Mouse (Mus musculus) T-helper 17 cell (primary cell): ENCODE measurements at regions not wholly inside any gene's neighbourhood (a gene's known extent, or its start where the extent isn't known, plus 50 kb on each side); places are given as distances from the start of the nearest gene placed in this dataset.

Source experiments
- in situ Hi-C, 2 experiments: fragments of 300-600 bp; cut with MboI, MseI; formaldehyde crosslinking; loops; 1 replicate in 1 of 2; 2 replicates in 1 of 2; pipeline ENCODE4 v1.15.1; 2025; ENCODE audit warnings: high pct_unique_total_duplicates in 2 of 2

- in situ Hi-C loops = no loop called here
Observed at GRCm38 (mm10) chr8:9152313-9152925, 462.1 kb upstream of the Arglu1 start.

GRCm38 (mm10) chr8:9144362-9144761, 454.0 kb upstream of the Arglu1 start:
- in situ Hi-C loops = no loop called here

- in situ Hi-C loops = no loop called here
Observed at GRCm38 (mm10) chr8:9139781-9140180, 449.5 kb upstream of the Arglu1 start.

- in situ Hi-C loops = no loop called here
Observed at GRCm38 (mm10) chr8:9139059-9139620, 448.8 kb upstream of the Arglu1 start.

- in situ Hi-C loops = no loop called here
Observed at GRCm38 (mm10) chr8:9133758-9134157, 443.4 kb upstream of the Arglu1 start.

GRCm38 (mm10) chr8:9132612-9133218, 442.4 kb upstream of the Arglu1 start:
- in situ Hi-C loops = no loop called here

GRCm38 (mm10) chr8:9131249-9131648, 440.9 kb upstream of the Arglu1 start:
- in situ Hi-C loops = no loop called here

GRCm38 (mm10) chr8:9124503-9124902, 434.2 kb upstream of the Arglu1 start:
- in situ Hi-C loops = no loop called here

GRCm38 (mm10) chr8:9117809-9118737, 427.8 kb upstream of the Arglu1 start:
- in situ Hi-C loops = no loop called here

- in situ Hi-C loops = no loop called here
Observed at GRCm38 (mm10) chr8:9095980-9096379, 405.7 kb upstream of the Arglu1 start.

GRCm38 (mm10) chr8:9094002-9094401, 403.7 kb upstream of the Arglu1 start:
- in situ Hi-C loops = no loop called here

- in situ Hi-C loops = no loop called here
Observed at GRCm38 (mm10) chr8:9093356-9093755, 403.0 kb upstream of the Arglu1 start.

GRCm38 (mm10) chr8:9072724-9073123, 382.4 kb upstream of the Arglu1 start:
- in situ Hi-C loops = no loop called here

- in situ Hi-C loops = no loop called here
Observed at GRCm38 (mm10) chr8:9072286-9072685, 382.0 kb upstream of the Arglu1 start.

GRCm38 (mm10) chr8:9070953-9071352, 380.6 kb upstream of the Arglu1 start:
- in situ Hi-C loops = no loop called here

GRCm38 (mm10) chr8:9069845-9070244, 379.5 kb upstream of the Arglu1 start:
- in situ Hi-C loops = no loop called here

- in situ Hi-C loops = no loop called here
Observed at GRCm38 (mm10) chr8:9067731-9068130, 377.4 kb upstream of the Arglu1 start.

- in situ Hi-C loops = no loop called here
Observed at GRCm38 (mm10) chr8:9060166-9060565, 369.8 kb upstream of the Arglu1 start.

GRCm38 (mm10) chr8:9055416-9055819, 365.1 kb upstream of the Arglu1 start:
- in situ Hi-C loops = no loop called here

- in situ Hi-C loops = no loop called here
Observed at GRCm38 (mm10) chr8:9054801-9055200, 364.5 kb upstream of the Arglu1 start.

GRCm38 (mm10) chr8:9051699-9052098, 361.4 kb upstream of the Arglu1 start:
- in situ Hi-C loops = no loop called here
